8 mouse cellular contexts compared by ENCODE assay signal in genomic region chr10:128910066-128910841, GRCm38 (mm10). TPM values are rescaled to one million over a fixed set of nuclear protein-coding genes. Genes with fewer than 3 reads are reported as not detected.
A peak's percentile ranks its signal among the peaks of the same experiment; 100 is the strongest.
DNase-seq lines count a peak whose midpoint lies in the region; ATAC-seq and TF ChIP-seq lines count a peak whose summit lies in the region.

No protein-coding gene starts in this region.

- TF ChIP-seq CTCF in bone marrow macrophage, adult 2 months (IDR thresholded peaks at IDR 0.05; ENCODE audit: low read depth, low read length), result no peak

- 2% methylated on average over 57 of the region's 66 CpGs for WGBS in neural tube, embryonic 14.5 days

- no peaks in the 10 kb centered on the region for H3K36me3 ChIP-seq in neural tube, embryonic 14.5 days (ENCODE audit: control insufficient read depth, insufficient read depth, low read length)

- no peak for TF ChIP-seq POLR2A in bone marrow macrophage, adult 2 months (IDR thresholded peaks at IDR 0.05; ENCODE audit: borderline replicate concordance, low read depth, low read length)

- DNase-seq in layer of hippocampus, adult 11-12 months (ENCODE audit: low spot score), result peak; percentile 71
- no peak for DNase-seq in layer of hippocampus, adult 9-10 months (ENCODE audit: low spot score)
- DNase-seq in gastrocnemius, postnatal 25 days, result peak; percentile 52
- DNase-seq in kidney, adult 18-20 months, result peak; percentile 67
- peak; percentile 45 to 53 for DNase-seq in lung, adult 18-20 months
- DNase-seq in frontal cortex, adult 2 months (ENCODE audit: extremely low spot score in 1 of 2, low spot score in 1 of 2), result no peak

- peak overlapping the region; percentile 68 for H3K4me3 ChIP-seq in bone marrow macrophage, adult 2 months (ENCODE audit: insufficient read depth, low read length)
- peak overlapping the region; percentile 67 for H3K4me3 ChIP-seq in neural tube, embryonic 14.5 days (ENCODE audit: low read depth, low read length)

- peak overlapping the region; percentile 81 for H3K9ac ChIP-seq in neural tube, embryonic 14.5 days (replicated peaks; ENCODE audit: low read depth, low read length)

- peak; percentile 33 for ATAC-seq in neural tube, embryonic 14.5 days (ENCODE audit: low read depth)

- H3K4me1 ChIP-seq in bone marrow macrophage, adult 2 months (ENCODE audit: control insufficient read depth, insufficient read depth, low read length), result peaks cover 22% of the 10 kb centered on the region
- no peaks in the 10 kb centered on the region for H3K4me1 ChIP-seq in neural tube, embryonic 14.5 days (ENCODE audit: control insufficient read depth, insufficient read depth, low read length)

- H3K4me2 ChIP-seq in neural tube, embryonic 14.5 days (ENCODE audit: low read depth, low read length), result peak overlapping the region; percentile 75

- no peaks in the 10 kb centered on the region; the same call in 1 of the 2 replicates for H3K27me3 ChIP-seq in neural tube, embryonic 14.5 days (ENCODE audit: control insufficient read depth, insufficient read depth, low read length)

- no peaks in the 10 kb centered on the region for H3K9me3 ChIP-seq in neural tube, embryonic 14.5 days (ENCODE audit: control insufficient read depth, low read length)

- peak overlapping the region; percentile 97 for H3K27ac ChIP-seq in bone marrow macrophage, adult 2 months (ENCODE audit: insufficient read depth, low read depth, low read length)
- peak overlapping the region; percentile 48; the same call in 1 of the 2 replicates for H3K27ac ChIP-seq in neural tube, embryonic 14.5 days (ENCODE audit: low read depth, low read length)

RNA-seq across cellular contexts. Expression of gene Cd63, which starts 9.5 kb away (rescaled TPM):
- polyA plus RNA-seq in bone marrow macrophage, adult 2 months (2012; ENCODE audit: insufficient read depth, insufficient read length, missing spikeins), result 751 and 791 TPM in 2 replicates
- 100 to 1,000 TPM; 103 to 142 TPM for total RNA-seq in gastrocnemius, postnatal 25 days (2021)
- polyA plus RNA-seq in neural tube, embryonic 14.5 days (2014; fragmentation: Nextera tagmentation; extraction: Ambion mirVana), result 146 and 210 TPM in 2 replicates
- 82.7 and 95.6 TPM in 2 replicates for polyA plus RNA-seq in frontal cortex, adult 2 months (2012; rRNA removed)

RNA-seq across cellular contexts. Expression of gene Rdh5, which starts 12.4 kb away (rescaled TPM):
- polyA plus RNA-seq in bone marrow macrophage, adult 2 months (2012; ENCODE audit: insufficient read depth, insufficient read length, missing spikeins), result 4.6 and 7.5 TPM in 2 replicates
- 1 to 10 TPM; 4.3 to 4.7 TPM for total RNA-seq in gastrocnemius, postnatal 25 days (2021)
- 18.4 and 19.7 TPM in 2 replicates for polyA plus RNA-seq in neural tube, embryonic 14.5 days (2014; fragmentation: Nextera tagmentation; extraction: Ambion mirVana)
- polyA plus RNA-seq in frontal cortex, adult 2 months (2012; rRNA removed), result 12.3 and 15.7 TPM in 2 replicates

RNA-seq across cellular contexts. Expression of gene Bloc1s1, which starts 13.6 kb away (rescaled TPM):
- polyA plus RNA-seq in bone marrow macrophage, adult 2 months (2012; ENCODE audit: insufficient read depth, insufficient read length, missing spikeins), result 125 TPM in 2 replicates
- total RNA-seq in gastrocnemius, postnatal 25 days (2021), result 100 to 1,000 TPM; 152 to 165 TPM
- 258 and 280 TPM in 2 replicates for polyA plus RNA-seq in neural tube, embryonic 14.5 days (2014; fragmentation: Nextera tagmentation; extraction: Ambion mirVana)
- polyA plus RNA-seq in frontal cortex, adult 2 months (2012; rRNA removed), result 233 and 273 TPM in 2 replicates

RNA-seq across cellular contexts. Expression of gene Gdf11, which starts 18.7 kb away (rescaled TPM):
- polyA plus RNA-seq in bone marrow macrophage, adult 2 months (2012; ENCODE audit: insufficient read depth, insufficient read length, missing spikeins), result not detected in 2 replicates
- total RNA-seq in gastrocnemius, postnatal 25 days (2021), result 1 to 10 TPM; 3.9 to 4.1 TPM
- 8.2 and 8.6 TPM in 2 replicates for polyA plus RNA-seq in neural tube, embryonic 14.5 days (2014; fragmentation: Nextera tagmentation; extraction: Ambion mirVana)
- polyA plus RNA-seq in frontal cortex, adult 2 months (2012; rRNA removed), result 17.0 and 17.2 TPM in 2 replicates

RNA-seq across cellular contexts. Expression of gene Itga7, which starts 23.4 kb away (rescaled TPM):
- 0.17 TPM in 1 of 2 replicates, not detected in the other for polyA plus RNA-seq in bone marrow macrophage, adult 2 months (2012; ENCODE audit: insufficient read depth, insufficient read length, missing spikeins)
- total RNA-seq in gastrocnemius, postnatal 25 days (2021), result 10 to 100 TPM; 63.5 to 67.3 TPM
- 3.3 and 10.3 TPM in 2 replicates for polyA plus RNA-seq in neural tube, embryonic 14.5 days (2014; fragmentation: Nextera tagmentation; extraction: Ambion mirVana)
- 23.4 and 26.8 TPM in 2 replicates for polyA plus RNA-seq in frontal cortex, adult 2 months (2012; rRNA removed)

Comparison
In these comparisons a context has a peak if more than half of its experiments do, and no peak if none do; other contexts are left out.
1. DNase-seq: peak in layer of hippocampus, adult 11-12 months (single experiment), gastrocnemius, postnatal 25 days (single experiment), kidney, adult 18-20 months (single experiment) and lung, adult 18-20 months (2 of 2); none in layer of hippocampus, adult 9-10 months (single experiment) and frontal cortex, adult 2 months (0 of 2).